Mouse (Mus musculus) ovary, postnatal 14 days (tissue): ENCODE measurements around the gene Sycp1.

ENCODE experiments used
- DNase-seq: peaks from one replicate; pipeline ENCODE4 v3.0.0; 2022; ENCODE audit warnings: low spot score

The Sycp1 gene

DNA sequence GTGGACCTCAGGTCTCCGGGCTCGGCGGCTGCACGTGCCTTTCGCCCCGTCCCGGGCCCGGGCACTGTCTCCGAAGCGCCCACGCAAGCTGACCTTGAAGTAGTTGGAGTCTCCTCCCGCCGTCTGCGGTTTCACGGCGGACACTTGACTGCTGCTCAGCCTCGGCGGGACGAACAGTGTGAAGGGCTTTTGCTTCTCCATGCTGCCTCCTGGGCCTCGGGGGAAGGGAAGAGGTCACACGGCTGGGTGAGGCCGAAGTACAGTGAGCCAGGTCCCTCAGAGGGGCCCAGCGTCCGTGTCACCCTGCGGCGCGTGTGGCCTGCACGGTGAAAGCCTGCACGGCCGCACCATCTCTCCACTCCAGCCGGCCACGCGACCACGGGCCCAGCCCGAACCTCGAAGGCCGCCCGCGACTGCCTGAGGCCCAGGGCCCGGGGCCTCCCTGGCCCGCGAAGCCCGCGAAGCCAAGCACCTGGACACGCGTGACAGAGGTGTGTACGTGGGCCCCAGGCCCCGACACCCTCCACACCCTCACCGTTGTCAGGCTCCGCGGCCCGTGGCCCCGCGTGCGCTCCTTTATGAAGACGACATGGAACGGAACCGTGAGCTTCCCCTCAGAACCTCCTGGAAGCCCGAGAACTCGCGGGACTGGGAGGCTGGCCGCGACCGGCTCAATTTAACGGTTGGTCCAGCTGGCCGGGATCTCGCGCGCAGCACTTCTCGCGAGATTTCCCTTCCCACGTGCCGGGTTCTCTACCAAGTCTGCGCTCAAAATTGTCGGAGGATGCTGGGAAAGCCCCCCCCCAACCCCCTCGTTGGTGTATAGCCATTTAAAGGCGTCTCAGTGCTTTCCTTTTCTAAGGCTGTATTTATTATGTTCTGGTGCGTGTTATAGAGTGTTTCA is at the start of gene Sycp1:
Gene Sycp1 (minus strand): TSS at position 650 of the 904 bp plus-strand sequence.
- no peak for DNase-seq

DNA sequence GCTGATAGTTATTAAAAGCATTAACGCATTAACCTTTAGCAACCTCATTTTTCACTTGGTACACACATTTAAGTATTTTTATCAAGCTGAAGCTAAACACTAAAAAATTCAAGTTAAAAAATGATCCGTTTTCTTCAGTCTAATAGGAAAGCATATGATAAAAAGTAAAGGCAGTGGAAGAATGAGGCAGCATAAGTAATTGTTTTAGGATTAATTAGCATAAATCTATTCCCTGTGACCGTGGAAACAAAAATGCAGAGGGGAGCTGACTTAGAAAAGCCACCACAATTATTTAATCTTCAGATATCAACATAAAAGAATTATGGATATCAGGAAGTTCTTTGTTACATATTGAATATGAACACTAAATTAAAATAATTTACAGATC is 44.4 kb upstream of the Sycp1 start:
- no peak for DNase-seq

DNA sequence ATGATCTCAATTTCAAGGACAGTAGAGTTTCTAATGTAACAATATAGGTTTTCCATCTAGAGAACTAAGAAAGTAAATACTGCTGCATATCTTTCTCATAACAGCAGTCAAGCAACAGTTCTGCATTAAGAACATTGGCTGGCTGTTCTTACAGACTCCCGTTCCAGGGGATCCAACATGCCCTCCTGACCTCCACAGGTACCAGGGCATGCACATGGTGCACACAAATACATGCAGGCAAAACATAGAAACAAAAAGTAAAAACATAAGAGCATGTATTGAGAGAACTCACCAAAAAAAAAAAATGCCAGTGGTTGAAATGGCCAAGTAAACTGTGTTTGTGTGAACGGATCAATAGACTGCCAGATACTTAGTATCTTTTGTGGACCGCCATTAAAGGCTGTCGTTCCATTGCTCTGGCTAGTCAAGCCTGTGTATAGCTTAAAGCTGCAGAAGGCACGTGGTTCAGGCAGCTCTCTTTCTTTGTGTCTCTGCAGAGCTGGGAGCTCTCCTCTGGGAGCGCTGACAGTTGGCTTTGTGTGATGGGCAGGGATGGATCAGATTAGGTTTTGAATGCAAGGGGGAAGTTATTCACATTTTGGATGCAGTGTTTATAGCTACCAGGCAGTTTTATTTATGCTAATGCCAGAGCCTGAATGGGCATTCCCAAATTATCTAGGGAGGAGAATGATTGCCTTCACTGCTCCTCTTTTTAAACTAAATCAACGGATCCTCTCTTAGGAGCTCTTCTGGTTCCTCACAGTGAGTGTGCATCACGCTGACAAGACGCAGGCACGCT is 43.8 kb upstream of the Sycp1 start:
- no peak for DNase-seq

DNA sequence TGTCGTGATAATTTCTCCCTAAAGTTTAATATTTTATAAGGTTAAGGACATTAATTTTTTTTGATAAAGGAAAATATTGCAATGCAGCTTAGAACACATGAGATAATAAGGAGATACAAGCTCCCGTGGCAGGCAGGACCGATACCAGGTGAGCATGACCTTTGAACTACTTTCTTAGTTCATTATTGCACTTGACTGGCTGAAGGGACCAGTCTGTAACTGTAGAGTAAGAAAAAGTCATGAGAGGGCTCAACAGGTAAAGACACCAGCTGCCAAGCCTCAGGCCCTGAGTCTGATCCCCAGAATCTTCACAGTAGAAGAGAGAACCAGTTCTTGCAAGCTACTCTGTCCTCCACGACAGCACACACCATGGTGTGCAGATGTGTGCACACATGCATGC is 41.0 kb upstream of the Sycp1 start:
- no peak for DNase-seq

DNA sequence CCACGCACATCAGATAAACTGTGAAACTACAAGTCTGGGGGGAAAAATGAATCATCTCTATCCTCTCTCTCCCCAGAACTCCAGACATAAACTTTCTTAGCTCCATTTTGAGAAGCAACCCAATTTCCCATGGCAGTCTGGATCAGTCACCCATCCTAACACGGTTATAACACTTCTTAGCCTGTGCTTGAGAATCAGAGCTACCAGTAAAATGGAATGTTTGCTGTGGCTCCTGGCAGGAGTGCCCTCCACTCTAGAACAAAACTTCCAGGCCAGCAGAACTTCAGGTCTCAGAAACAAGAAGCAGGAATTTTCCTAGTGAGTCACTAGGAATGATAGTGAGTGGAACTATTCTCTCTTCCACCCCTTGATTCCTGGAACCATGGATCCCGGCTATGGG is 34.6 kb upstream of the Sycp1 start:
- no peak for DNase-seq

DNA sequence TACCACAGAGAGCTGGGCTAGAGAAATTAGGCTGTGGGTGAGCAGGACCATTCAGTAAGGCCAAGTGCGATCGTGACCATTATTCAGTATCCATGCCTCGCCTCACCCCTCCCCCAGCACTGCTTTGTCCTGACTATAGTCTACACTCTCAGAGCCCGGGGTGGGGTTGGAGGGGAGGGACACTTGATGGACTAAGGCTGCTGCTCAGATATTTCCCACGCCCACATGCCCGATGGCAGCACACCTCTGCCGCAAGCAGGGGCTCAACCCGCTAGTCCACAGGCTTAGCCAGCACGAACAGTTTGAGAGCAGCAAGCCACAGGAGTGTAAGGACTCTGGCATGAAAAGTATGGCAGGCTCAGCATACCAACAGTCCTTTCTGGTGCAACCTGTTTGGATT is 34.2 kb upstream of the Sycp1 start:
- no peak for DNase-seq

DNA sequence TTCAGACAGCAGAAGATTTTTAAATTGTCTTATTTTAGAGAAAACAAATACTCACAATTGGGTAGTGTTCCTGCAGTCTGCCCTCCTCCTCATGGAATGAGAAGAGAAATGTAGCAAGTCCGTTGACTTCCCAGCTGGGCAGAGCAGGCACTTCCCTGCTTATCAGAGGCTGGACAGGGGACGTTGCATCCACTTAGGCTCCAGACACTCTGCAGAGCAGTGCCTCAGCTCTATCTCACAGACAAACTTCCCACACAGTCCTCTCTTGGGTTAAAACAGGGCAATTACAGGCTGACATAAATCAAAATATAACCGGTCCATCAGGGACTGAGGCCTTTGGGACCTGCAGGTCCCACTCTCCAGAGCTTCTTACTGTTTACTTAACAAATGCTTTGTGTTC is 28.1 kb upstream of the Sycp1 start, which contains the start of gene Nr1h5:
Gene Nr1h5 (minus strand): TSS at position 101 of the 400 bp plus-strand sequence.
- no peak for DNase-seq

DNA sequence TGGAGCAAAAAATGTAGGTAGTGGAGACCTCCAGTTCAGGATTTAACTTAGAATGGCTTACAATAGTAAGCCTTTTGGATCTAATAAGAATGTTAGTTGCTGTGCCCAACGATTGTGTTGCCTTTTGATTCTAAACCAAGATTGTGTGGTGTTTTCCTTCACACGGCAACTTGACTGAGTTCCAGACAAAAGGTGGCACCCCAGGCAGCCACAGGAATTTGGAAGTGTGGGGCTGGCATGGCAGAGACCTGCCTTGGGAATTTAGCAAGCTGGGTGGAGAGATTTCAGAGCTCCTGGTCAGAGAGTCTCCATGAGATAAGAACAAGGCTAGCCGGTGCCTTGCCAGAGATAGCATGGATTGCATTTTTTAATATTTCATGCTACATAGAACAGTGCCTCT is 19.7 kb upstream of the Sycp1 start:
- no peak for DNase-seq

DNA sequence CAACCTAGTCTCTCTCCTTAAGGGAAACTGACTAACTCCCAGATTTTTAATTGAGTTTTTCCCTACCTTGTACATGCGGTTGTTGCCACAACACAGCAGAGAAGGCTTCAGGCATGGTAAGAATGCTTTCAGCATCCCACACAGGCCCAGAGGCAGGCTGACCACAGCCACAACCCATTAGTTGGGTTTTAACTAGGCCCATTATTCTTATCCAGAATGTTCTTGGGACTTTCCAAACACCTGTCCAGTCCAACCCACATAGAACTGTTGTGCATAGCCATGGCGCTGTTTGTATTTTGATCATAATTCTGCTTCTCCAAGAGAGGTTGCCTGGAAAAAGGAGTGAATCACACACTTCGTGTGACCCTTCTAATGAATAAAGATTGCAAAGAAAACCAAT is 19.2 kb upstream of the Sycp1 start:
- no peak for DNase-seq

DNA sequence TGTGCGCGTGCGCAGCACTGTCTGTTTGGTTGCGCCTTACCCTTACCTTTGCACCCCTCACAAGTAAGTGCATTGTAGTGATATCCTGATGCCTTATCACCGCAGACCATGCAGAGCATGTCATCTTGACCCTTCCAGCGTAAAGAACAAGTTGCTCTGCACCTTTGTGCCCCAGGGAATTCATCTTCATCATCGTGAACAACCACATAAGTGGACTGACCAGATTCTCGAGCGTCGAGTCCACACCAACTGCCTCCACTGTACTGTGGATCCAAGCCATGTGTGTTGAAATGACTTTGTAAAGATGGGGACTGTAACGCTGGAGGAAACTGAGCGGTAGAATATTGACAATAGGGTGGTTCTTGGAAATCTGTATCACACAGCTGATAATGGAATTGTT is 18.6 kb upstream of the Sycp1 start:
- no peak for DNase-seq

DNA sequence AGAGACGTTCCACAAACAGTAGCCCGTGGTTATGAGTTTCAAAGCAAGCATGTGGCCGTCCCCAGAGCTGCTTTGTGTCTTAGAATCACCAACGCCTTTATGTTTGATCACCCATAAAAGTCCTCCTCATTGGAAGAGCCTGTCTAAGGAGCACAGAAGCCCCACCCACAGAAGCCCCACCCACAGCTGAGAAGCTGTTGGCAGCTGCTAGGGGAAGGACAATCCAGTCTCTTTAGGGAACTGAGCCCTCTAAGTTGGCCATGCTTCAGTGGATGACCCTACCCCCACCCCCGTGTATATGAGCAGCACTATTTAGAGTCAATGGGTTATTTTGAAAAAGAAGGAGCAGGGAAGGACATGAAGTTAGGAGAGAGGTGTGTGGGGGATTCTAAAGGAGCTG is 11.0 kb upstream of the Sycp1 start:
- no peak for DNase-seq

DNA sequence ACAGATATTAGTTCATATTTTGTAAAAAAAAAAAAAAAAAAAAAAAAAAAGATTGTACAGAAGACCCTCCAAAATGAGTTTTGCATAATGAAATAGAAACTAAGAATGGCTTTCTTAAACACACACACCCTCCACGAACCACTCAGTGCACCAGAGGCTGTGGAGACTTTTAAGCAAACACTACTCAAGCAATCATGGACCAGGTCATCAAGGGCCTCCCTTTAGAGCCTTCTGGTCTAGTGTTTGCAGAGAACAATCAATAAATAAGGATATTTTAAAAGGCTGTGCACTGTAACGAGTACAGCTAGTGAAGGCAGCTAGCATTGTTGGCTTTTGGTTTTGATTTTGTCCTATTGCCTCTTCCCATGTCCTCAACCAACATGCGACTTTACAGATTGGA is 10.4 kb upstream of the Sycp1 start:
- DNase-seq: no peak

DNA sequence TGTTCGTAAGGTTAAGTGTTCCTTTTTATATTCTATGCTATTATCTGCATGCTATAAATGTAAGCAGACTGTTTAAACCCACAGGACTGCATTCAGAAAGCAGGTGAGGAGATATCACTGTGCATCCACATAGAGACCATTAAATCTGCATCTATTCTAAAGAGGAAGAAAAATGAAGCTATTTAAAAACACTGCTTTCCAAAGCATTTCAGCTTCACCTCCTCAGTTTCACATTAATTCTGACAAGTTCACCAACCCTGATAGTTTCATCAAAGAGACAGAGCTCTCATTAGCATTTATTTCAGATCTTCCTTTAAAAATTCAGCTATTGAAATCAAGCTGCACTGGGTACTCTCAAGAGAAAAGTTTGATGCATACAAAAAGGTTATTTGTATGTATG is 2.2 kb upstream of the Sycp1 start:
- no peak for DNase-seq

DNA sequence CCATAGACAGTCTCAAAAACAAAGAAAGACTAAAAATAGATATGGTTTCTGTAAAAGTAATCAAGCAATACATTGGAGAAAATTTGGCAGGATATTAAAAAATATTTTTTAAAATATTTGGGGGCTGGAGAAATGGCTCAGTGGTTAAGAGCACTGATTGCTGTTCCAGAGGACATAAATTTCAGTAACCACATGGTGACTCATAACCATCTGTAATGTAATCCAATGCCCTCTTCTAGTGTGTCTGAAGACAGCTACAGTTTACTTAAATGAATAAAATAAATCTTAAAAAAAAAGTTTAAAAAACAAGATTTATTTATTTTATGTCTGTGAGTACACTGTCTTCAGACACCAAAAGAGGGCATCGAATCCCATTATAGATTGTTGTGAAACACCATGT is 36.8 kb downstream of the Sycp1 start:
- no peak for DNase-seq

DNA sequence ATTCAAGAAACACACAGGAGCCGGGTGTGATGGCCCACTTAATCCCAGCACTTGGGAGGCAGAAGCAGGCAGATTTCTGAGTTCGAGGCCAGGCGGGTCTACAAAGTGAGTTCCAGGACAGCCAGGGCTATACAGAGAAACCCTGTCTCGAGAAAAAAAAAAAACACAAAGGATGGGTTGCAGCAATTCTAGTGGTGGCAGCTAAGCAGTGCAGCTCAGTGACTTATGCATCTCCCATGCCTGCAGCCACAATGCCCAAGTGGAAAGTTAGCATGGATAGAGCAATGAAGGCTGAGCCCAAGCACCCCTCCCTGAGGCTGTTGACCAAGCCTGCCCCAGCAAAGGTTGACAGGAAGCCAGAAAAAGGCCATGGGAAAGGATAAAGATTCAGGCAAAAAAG is 55.4 kb downstream of the Sycp1 start:
- DNase-seq: no peak

DNA sequence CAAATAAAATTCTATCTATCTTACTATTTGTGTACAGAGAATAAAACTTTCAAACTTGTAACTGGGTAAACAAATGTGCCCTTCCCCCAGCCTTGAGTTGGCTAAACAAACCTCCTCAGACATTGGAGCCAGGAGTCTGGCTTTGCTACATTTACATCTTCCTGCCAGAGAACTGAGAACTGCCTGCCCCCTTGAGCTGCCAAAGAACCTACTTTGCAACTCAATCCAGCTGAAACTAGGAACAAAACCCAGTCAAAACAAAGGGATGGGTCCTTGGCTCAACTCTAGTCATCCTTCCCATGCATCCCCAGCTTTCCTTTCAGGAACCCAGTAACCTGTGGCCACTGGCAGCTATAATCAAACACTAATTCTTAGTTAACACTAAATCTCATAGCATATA is 87.2 kb downstream of the Sycp1 start:
- DNase-seq: no peak

DNA sequence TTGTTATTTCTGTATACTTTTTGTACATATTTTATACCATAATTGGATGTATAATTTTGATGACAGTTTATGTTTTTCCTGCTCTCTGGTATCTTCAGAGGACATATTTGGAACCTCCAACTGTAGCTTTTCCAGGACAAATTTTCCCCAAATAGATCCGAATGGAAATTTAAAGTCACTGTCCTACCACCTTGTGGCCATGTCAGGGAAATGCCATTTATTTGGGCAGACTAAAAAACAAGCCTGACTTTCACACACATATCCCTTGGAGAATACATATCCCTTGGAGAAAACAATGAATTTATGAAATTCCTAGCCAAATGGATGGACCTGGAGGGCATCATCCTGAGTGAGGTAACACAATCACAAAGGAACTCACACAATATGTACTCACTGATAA is 93.5 kb downstream of the Sycp1 start:
- no peak for DNase-seq

DNA sequence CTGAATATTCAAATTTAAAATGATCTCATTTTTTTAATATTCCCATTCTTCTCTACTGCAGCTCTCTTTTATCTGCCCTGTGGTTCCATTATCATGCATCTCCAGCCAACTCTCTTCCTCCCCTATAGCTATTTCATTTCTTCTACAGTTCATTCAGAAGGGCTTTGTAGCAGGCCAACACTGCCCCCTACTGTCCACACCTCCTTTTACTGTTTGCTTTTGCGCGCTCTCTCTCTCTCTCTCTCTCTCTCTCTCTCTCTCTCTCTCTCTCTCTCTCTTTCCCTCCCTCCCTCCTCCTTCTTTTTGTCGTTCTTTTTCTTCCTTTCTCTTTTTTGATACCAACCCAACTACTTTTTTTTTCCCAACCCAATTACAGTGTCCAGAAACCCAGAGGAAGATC is 132.0 kb downstream of the Sycp1 start:
- DNase-seq: peak; percentile 61

DNA sequence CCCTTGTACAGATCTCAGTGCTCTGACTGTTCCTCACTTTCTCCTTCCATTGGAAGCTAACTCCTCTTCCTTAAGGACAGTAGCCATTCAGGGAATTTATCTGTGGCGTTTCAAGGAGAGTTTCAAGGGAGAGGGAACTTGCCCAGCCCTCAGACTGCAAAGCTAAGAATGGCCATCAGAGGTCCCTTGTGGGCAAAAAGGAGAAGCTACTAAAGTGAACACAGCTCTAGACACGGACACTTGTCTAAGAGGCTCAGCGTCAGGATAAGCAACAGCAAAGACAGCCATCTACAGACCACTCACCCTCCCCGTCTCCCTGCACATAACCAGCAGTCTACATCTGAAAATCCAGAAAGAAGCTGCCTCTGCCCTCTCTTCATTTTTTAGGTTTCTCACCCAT is 148.5 kb downstream of the Sycp1 start:
- no peak for DNase-seq

DNA sequence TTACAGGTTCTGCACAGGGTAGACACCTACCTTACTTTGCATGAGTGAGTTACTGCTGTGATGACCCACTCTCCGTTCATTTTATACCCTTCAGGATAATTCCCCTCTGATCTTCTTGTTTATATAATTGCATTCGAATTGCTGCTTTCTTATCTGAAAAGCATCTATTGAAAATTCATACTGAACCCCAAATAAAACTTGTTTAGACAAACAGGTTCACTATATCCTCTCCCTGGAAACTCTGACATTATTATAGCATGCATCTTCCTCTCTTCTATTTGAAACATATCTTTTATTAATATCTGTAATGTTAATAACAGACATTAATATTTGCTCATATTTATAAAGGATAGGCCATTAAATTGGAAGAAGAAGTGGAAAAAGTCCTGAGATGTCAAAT is 153.3 kb downstream of the Sycp1 start, which contains the start of gene Tshb:
Gene Tshb (minus strand): TSS at position 101 of the 400 bp plus-strand sequence.
- DNase-seq: no peak

DNA sequence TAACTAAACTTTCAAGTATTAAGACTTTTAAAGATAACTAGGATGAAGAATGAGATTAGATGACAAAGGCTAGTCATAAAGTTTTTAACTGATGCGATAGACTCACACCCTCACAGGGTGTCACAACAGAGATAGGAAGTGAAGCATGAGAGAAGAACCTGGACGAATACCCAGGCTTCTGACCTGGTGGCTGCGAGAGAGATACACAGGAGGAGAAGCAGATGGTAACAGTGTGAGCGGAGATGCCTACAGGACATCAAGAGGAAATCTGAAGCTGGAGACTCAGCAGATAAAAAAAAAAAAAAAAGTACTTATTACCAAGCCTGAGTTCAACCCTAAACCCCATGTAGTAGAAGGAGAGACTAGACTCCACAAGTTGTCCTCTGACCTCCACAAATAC is 162.9 kb downstream of the Sycp1 start:
- DNase-seq: no peak
